Mouse (Mus musculus) layer of hippocampus, adult 9-10 months (tissue): ENCODE data around the gene Slf1.
A peak's percentile ranks its signal among the peaks of the same experiment; 100 is the strongest.
"Not testable (repeated sequence)": the region's sequence is repeated elsewhere in the genome, so short reads cannot be mapped to it uniquely, and the experiment has no call there.

Experiments
- DNase-seq: peaks from one replicate; pipeline ENCODE4 v3.0.0; 2022; ENCODE audit warnings: low spot score

The Slf1 gene

GRCm38 (mm10) chr13:77134931-77135620 lies at the start of gene Slf1, which contains the start of gene 2210408I21Rik:
Gene Slf1 (minus strand): TSS chr13:77135473.
Gene 2210408I21Rik (plus strand): TSS chr13:77135540.
- DNase-seq = peak; percentile 72

DNA sequence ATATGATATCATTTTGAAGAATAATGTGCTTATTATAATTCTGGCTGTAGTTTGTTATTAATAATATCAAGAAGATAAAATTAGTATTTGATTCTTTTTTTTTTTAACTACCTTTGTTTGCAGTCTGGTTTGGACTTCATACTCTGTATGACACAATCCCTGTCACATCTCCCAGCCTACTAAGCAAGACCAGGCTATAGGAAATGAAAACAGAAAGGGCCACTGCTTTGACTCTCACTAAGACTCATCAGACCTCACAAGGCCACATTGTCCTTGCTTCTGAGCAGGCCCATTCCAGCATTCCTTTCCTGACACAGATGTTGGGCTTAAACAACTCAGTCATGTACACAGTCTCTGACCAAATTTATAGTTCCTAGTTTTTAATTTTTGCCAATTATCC lies 42.7 kb upstream of the Slf1 start:
- no peak for DNase-seq

DNA sequence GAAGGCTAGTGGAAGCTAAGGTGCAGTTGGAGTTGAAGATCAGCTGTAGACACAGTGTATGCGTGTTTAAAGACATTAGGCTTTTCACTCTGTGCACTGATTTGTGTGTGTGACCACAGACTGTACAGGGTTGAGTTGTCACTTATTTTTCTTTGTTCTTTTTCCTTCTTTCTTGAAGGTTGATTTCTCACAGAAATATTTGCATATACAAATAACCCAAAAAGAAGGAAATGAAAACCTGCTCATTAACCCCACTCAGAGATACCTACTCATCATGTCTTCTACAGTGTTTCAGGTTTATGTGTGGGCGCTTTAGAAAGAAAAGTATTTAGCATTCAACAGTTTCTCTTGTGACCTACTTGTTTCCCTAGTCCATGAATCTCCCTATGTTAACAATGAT lies 5.6 kb upstream of the Slf1 start:
- no peak for DNase-seq

- no peak for DNase-seq
Measured at GRCm38 (mm10) chr13:77135621-77135981, 328 bp upstream of the Slf1 start.

- no peak for DNase-seq
Measured at GRCm38 (mm10) chr13:77131132-77131531, 4.1 kb downstream of the Slf1 start.

GRCm38 (mm10) chr13:77128240-77128639 lies 7.0 kb downstream of the Slf1 start:
- no peak for DNase-seq

GRCm38 (mm10) chr13:77125159-77125558 lies 10.1 kb downstream of the Slf1 start:
- DNase-seq = no peak

GRCm38 (mm10) chr13:77118695-77119094 lies 16.6 kb downstream of the Slf1 start:
- no peak for DNase-seq

DNA sequence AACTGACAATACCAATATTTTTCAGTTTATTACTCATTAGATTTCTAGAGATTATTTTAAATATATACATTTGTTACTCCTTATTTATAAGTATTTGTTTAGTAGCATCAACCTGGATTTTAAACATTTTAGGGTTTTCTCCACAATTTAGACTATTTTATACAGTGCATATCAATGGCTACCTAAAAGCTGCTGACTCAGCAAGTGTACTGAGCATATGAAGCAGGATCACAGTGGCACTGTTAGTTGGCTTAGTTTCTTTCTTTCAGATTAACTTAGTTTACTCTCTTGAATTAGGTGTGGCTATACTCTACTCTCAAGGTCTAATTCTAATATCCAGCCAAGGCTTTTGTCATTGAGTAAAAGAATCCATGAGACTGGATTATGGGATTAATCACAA lies 27.5 kb downstream of the Slf1 start:
- no peak for DNase-seq

GRCm38 (mm10) chr13:77092876-77093275 lies 42.4 kb downstream of the Slf1 start:
- DNase-seq = not testable (repeated sequence)

DNA sequence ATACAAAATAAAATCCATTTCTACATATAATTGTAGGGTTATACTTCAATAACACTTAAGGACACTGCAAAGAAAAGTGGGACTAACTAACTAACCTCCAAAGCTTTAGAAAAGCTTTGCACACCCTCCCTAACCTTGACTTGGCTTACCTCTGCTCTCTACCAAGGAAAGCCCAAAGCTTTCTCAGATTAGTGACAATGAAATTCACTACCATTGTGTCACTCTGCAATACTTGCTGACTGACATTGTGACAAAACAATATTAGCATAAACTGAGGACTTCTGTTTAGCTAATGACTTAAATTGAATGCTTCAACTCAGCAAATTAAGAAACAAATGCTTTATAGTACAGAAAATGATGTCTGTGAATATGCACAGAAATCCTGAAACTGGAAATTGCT lies 63.2 kb downstream of the Slf1 start:
- no peak for DNase-seq

DNA sequence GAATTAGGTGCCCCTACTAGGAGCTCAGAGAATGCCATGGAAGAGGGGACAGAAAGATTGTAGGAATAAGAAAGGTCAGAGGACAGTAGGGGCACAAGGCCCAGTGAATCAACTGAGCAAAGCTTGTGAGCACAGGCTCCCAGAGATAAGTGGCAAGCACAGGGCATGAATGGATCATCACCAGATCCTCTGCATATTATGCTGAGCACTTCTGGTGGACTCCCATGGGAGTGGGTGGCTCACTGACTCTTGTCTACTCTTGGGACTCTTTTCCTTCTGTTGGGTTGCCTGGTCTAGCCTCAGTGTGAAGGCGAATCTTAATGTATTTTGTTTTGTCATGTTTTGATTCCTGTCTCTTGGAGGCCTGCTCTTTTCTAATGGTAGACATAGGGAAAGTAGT lies 66.4 kb downstream of the Slf1 start:
- no peak for DNase-seq

DNA sequence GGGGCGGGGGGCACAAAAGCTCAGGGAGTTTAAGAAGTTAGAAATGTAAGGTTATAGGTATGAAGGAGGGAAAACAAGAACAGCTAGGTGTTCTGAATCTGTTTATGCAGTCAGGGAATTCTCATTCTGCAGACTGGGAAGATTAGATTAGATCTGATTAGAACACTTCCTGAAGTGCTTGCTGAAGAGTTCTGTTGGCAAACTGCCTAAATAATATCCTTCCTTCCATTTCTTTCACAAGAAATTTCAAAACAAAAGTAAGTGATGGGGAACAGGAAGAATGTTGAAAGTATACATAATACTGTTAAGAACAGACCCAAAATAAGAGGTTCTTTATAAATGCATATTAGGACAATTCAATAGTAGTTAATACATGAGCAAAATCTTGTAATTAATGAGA lies 72.1 kb downstream of the Slf1 start:
- no peak for DNase-seq

DNA sequence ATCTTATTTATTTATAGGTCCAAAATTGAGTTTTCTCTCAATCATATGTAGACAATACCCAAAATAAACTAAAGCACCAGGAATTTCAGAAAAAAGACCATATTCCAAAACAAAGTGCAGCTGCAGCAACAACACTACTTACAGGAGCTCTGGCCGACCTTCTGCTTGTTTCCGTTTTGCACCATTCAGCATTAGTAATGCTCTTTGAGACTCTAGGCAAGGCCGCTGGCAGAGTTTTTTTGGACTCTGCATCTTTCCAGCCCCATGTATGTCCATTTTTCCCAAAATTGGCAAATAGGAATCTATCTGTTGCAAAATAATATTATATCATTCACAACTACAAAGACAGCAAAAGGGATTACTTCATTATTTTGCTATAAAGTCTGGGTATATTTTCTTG lies 85.5 kb downstream of the Slf1 start:
- DNase-seq = no peak

DNA sequence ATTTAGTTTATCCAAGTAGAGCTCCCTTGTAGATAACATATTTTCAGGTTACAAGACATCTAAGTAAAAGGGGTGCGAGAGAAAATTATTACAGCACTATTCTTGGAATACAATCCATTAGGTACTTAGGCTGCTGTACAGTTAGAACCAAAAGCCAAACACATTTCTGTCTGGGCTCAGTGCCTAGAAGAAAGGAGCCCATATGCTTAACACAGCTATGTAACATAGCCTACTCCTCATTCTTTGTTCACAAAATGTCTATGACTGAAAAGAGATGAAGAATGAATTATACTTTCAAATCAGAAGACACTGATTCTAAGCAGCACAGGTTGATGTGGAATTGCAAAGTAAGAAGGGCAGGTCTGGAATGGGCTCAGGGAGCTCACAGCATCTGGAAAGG lies 86.8 kb downstream of the Slf1 start:
- DNase-seq = no peak

DNA sequence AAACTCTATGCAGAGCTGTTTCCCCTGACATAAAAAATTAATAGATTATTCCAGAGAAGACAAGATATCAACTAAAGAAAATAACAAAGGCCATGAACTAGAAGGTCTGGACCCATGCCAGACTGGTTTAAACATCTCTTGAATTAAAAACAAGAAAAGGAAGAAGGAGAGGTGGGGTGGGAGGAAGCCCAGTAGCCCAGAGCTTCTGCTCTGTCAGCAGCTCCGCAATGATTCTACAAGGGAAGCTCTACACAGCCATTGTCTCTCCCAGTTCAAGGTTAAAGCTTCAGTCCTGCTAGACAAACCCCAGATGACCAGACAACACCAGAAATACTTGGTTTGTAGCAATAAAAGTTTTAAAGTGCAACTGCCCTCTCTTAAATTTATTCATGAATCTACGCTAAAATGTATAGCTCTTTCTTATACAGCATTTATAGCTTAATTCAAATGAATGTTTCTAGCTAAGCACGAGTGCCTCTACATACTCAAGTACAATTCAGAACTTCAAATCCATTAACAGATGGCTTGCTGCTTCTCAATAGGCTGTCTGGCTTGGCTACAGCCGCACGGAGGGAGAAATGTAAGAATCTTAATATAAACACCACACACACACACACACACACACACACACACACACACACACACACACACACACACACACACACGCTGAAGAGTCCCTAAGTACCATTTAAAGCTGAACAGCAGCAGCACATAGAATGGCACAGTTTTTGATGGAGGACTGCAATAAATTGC lies 87.9 kb downstream of the Slf1 start:
- no peak for DNase-seq

- no peak for DNase-seq
Measured at GRCm38 (mm10) chr13:77046416-77046815, 88.9 kb downstream of the Slf1 start.

DNA sequence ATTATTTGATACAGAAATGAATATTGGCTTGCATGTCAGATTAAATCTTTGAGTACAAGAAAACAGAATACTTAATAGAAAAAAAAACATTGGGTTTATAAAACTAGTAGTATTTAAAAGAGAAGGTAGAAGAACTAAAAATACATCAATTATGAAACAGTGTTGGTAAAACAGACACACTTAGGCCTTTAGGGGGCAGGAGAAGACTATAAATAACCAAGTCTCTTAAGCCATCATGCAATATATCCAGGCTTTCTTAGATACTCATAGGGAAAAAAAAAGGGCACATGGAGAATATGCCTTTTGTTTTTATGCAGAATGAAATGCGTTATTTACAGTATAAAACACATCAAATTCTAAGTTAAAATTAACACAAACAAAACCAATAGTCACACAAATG lies 89.9 kb downstream of the Slf1 start:
- no peak for DNase-seq

- no peak for DNase-seq
Measured at GRCm38 (mm10) chr13:77043375-77043774, 91.9 kb downstream of the Slf1 start.

DNA sequence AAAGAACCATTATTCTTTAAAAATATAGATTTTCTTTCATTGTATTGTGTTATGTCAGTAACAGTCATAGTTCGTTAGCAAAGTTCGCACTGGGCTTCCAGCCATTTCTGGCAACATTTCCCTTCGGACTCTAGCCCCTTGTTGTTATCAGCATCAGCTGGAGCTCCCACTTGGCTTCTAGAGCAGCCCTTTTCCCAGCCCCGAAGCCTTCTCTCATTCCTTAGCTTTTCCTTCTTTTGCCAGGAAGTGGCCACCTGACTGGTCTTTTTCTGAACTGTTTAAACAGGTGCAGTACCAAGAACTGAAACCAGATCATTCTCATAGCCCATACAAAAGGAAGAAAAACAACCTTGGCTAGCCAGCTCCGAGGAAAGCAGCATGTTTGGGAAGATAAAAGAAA lies 105.7 kb downstream of the Slf1 start:
- no peak for DNase-seq

GRCm38 (mm10) chr13:77018851-77019250 lies 116.4 kb downstream of the Slf1 start:
- DNase-seq = no peak

DNA sequence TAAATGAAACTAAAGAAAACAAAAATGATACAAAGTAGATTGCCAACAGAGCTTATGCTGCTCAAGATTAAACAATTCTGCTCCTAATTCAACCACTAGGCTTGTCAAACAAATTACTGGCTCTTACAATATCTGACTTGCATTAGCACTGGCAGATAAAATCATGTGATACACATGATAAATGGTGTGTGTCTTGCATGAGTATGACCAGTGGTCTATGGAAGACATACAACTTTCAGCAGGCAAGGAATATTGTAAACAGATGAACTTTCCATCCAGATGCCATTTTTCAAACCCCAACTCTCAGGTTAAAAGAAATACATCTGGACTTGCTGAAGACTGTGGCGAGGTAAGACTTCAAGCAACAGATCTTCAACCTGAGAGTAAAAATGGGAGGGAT lies 131.6 kb downstream of the Slf1 start:
- DNase-seq = no peak

- no peak for DNase-seq
Measured at GRCm38 (mm10) chr13:77002628-77003027, 132.6 kb downstream of the Slf1 start.
